Mouse (Mus musculus): Measurements from ENCODE around the gene Hnf1a. TPM values are rescaled to one million over a fixed set of nuclear protein-coding genes. Genes with fewer than 3 reads are reported as not detected.
A peak's percentile ranks its signal among the peaks of the same experiment; 100 is the strongest.

The Hnf1a gene
- 0.18 and 0.55 TPM in 2 replicates for polyA plus RNA-seq (2012; rRNA removed)

DNA sequence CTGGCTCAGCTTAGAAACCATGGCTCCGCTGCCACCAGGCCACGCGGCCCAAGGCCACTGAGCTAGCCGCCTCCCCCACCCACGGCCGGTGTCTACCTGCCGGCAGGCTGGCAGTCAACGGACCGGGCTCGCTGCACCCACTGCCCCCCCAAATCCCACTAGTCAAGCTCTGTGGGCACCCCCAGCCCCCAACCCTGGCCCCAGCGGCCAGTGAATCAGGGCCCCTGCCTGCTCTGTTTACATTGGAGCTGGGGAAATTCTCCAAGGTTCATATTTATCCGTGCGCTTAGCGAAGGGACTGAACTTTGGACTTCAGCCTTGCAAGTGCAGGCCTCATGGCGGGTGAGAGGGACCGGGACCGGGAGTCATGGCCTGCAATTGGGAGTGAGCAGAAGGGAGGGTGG lies at the start of gene Hnf1a:
Gene Hnf1a, minus strand, starts transcription at position 271 of the 404 bp plus-strand sequence.
- no peak for DNase-seq (ENCODE audit: low read depth)

- no peak for DNase-seq (ENCODE audit: low read depth)
These were observed 47.9 kb upstream of the Hnf1a start for GRCm38 (mm10) chr5:115018813-115019212.

DNA sequence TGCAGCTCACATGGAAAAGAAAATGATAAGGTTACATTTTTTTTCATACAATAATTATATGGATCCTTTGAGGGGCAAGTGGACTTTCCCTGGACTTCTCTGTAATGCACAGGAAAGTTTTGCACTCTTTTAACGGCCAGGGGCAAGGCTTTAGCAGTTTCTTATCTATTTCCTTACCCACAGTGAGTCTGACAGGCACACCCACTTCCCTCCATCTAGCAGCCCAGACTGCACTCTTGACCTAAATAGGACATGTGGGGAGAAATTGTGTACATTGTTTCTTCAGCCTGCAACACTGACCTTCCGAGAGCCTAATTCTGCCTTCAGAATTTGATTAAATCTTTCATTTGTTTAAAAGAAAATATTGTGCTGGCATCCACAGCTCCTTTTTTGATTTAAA lies 47.4 kb upstream of the Hnf1a start:
- DNase-seq (ENCODE audit: low read depth) = no peak

GRCm38 (mm10) chr5:115015121-115015520 lies 44.2 kb upstream of the Hnf1a start:
- DNase-seq (ENCODE audit: low read depth) = no peak

DNA sequence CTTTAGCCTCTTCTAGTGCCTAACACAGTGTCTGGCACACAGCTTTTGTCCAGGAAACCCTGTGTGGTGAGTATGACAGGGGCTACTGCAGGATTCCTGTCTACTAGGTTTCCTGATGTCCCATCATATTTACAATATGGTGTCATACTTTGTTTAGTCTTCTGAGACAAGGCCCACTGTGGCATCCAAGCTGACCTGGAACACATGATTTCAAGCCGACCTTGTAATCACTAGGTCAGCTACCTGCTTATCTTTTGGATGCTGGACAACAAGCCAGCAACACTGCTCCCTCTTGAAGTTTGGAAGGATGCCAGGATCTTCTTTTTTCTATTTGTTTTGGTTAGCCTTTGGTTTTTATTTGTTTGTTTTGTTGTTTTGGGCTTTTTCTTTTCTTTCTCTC lies 43.7 kb upstream of the Hnf1a start:
- DNase-seq (ENCODE audit: low read depth) = no peak

GRCm38 (mm10) chr5:115013436-115013835 lies 42.5 kb upstream of the Hnf1a start:
- no peak for DNase-seq (ENCODE audit: low read depth)

- no peak for DNase-seq (ENCODE audit: low read depth)
These were observed 40.8 kb upstream of the Hnf1a start for GRCm38 (mm10) chr5:115011519-115012261.

DNA sequence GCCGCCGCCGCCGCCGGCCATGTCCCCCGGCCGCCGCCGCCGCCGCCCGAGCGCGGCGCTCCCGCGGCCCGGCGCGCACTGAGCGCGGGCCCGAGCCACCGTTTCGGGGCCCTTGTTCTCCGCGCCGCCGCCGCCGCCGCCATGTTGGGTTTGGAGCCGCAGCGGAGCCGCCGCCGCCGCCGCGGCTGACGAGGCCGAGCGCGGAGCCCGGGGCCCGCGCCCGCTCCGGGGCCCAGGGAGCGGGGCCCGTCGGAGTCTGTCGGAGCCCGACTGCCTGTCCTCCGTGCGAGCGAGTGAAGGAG lies 40.3 kb upstream of the Hnf1a start:
- DNase-seq (ENCODE audit: low read depth) = no peak

- DNase-seq (ENCODE audit: low read depth) = no peak
These were observed 39.8 kb upstream of the Hnf1a start, which contains the start of gene Sppl3 for GRCm38 (mm10) chr5:115010577-115011216. Sppl3 (plus strand) TSS chr5:115011137.

DNA sequence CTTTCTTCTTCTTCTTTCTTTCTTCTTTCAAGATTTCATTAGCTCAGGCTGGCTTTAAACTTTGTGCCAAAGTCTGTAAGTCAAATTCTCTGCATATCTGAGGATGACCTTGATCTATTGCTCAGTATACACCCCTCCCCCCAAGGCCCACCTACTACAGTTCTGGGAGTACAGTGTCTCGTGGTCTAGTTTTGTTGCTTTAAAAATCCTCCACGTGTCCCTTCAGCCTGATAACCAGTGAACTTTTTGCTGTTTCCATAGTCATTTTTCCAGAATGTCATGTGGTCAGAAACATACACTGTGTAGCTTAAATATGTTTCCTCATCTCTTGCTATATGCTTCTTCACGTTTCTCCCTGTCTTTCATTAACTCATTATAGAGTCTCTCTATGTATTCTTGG lies 39.1 kb upstream of the Hnf1a start:
- no peak for DNase-seq (ENCODE audit: low read depth)

GRCm38 (mm10) chr5:115009143-115009542 lies 38.2 kb upstream of the Hnf1a start:
- DNase-seq (ENCODE audit: low read depth) = no peak

DNA sequence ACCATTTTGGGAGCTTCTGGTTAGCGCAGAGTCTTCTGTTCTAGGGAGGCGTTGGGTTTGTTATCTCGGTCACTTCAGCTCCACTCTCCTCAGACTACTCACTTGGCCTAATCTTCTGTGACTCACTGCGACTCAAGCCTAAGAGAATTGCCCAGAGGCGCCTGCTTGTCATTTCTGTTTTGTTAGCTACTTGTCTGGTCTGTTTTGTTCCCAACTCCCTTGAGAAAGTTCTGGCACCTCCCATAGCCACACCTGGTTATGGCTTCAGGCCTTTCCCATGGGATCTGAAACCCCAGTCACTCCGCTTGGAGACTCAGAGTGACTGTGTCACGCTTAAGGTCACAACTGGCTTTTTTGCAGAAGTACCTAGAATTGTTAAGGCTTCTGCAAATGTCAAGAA lies 37.4 kb upstream of the Hnf1a start:
- DNase-seq (ENCODE audit: low read depth) = peak; percentile 89

DNA sequence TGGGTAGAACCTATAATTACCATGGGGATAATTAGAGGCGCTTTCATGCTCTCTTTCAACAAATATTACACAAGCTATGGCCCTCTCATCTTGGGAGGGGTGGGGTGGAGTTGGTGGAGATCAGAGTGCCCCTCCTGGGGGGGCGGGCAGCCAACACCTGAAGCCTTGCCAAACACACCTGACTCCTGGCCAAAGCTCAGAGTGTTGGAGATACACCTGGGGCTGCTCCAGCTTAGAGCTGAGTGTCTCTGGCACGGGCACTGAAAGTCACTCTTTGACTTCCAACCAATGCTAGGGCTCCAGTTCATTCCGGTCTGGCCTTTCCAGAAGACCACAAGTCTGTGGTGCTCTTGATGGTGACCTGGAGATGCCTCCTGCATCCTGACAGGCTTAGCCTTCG lies 36.9 kb upstream of the Hnf1a start:
- no peak for DNase-seq (ENCODE audit: low read depth)

DNA sequence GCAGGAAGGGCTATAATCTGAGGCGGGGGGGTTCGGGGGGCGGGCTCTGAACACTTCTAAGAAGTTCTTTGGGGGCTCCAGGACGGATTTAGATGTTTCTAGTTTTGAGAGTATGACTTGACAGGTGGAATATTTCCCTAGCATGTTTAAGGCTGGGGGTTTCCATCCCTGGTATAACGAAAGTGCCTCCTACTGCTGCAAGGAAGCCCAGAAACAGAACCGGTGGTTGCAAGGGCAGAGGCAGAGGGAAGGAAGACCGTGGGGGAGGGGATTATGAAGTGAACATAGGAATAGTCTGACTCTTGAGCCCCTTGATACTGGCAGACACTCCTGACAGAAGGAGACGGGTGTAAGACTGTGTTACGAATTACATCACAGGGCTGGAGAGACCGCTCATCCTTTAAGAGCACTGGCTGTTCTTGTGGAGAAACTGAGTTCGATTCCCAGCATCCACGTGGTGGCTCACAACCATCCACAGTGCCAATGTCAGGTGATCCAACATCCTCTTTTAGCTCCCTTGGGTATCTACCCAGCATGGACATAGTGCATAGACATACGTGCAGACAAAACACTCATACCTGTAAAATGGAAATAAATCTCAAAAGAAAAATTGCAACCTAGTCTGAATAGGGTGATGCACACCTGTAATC lies 32.5 kb upstream of the Hnf1a start:
- no peak for DNase-seq (ENCODE audit: low read depth)

DNA sequence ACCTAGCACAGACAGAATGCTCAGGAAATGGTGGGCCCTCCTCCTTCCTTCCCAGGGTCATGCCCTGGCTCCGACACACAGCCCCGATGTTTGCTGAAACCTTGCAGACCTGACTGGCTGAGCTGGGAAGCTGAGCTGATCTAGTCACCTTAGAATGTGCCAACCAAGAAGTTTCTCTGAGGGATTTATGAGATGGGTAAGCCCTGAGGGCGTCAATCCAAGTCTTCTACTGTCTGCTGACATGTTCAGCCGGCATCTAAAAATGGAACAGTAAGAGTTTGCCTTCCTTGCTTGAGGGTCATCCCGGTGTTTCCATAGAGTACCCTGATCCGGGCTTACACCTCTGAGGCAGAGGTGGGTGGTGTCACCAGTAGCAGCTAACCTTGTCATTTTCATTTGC lies 31.9 kb upstream of the Hnf1a start:
- no peak for DNase-seq (ENCODE audit: low read depth)

DNA sequence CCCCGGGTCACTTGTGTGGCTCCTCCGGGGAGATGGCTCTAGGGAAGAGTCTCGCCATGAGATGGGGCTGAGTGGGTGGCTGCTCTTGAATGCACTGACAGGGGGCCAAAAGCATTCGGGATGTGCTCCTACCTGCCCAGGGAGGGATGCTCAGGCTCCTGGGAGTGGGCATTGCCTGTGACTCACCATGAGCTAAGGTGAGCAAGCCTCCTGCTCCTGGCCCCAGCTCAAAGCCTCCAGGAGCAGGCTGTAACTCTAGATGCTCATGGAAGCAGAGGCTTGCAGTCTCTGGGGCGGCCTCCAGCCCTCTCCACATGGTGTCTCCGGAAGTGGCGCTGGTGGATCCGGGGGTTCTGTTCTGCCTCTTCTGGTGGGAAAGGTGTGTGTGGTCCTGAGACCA lies 30.6 kb upstream of the Hnf1a start:
- DNase-seq (ENCODE audit: low read depth) = no peak

GRCm38 (mm10) chr5:115000503-115000902 lies 29.6 kb upstream of the Hnf1a start:
- DNase-seq (ENCODE audit: low read depth) = no peak

GRCm38 (mm10) chr5:114997327-114997726 lies 26.4 kb upstream of the Hnf1a start:
- DNase-seq (ENCODE audit: low read depth) = no peak

DNA sequence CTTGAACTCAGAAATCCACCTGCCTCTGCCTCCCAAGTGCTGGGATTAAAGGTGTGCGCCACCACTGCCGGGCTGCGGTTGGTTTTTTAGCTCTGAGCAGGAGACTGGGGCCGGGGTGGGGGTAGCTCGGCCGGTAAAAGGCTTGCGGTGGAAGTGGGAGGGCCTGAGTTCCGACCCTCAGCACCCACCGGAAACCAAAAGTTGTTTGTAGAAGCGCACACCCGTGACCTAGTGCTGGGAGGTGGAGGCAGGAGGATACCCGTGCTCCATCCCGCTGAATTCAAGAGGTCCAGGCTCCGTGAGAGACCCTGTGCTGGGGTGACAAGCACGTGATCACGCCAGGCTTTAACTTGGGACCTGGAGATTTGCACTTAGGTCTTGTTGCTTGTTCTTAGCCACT lies 25.6 kb upstream of the Hnf1a start:
- no peak for DNase-seq (ENCODE audit: low read depth)

DNA sequence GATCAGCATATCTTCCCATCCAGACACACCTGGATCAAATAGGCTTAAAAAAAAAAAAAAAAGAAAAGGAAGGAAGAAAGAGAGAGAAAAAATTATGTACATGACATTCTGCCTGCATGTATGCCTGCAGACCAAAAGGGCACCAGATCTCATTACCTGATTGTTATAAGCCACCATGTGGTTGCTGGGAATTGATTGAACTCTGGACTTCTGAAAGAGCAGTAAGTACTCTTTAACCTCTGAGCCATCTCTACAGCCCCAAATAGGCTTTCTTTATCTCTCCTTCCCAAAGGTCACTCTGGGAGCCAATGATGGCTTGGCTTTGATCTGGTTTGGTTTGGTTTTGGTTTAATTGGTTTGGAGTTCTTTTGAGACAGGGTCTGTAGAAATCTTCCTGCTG lies 14.2 kb upstream of the Hnf1a start:
- no peak for DNase-seq (ENCODE audit: low read depth)

DNA sequence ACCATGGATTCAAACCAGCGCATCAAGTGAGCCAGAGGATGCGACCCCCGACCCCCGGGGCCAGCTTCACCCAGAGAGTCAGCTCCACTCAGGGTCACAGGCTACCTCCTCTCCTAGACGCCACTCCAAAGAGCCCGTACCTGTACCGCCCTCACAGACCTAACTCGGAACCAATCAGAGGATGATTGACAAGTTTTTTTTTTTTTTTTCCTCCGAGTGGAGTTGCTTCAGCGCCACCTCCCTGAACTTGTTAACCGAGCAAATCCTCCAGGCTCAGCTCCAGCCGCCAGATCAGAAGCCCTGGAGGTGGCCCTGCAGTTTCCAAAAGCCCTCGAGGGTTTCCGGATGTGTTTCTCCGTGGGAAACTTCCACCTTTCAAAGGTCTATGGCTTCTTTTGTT lies 11.1 kb upstream of the Hnf1a start:
- no peak for DNase-seq (ENCODE audit: low read depth)

GRCm38 (mm10) chr5:114980122-114980748 lies 9.3 kb upstream of the Hnf1a start:
- DNase-seq (ENCODE audit: low read depth) = no peak
